ENCODE assay signal across 12 mouse cellular contexts in genomic region chr3:84301674-84302073, GRCm38 (mm10). TPM values are rescaled to one million over a fixed set of nuclear protein-coding genes. Genes with fewer than 3 reads are reported as not detected.
DNase-seq lines count a peak whose midpoint lies in the region; ATAC-seq and TF ChIP-seq lines count a peak whose summit lies in the region.
"Had no signal": no experiment of that assay in that cellular context is flagged by ENCODE, and none has a peak within 500 bp of the region (broad histone marks: within the 10 kb centered on the region; RNA-seq: fewer than 3 reads in every experiment).

No protein-coding gene starts in this region.

- ATAC-seq in hindbrain, embryonic 15.5 days (ENCODE audit: low FRiP score, low read depth), result no peak
- no peak for ATAC-seq in midbrain, embryonic 14.5 days (ENCODE audit: low FRiP score, low TSS enrichment)
- no peak for ATAC-seq in neural tube, embryonic 15.5 days (ENCODE audit: low FRiP score)
- no peak for ATAC-seq in kidney, embryonic 16.5 days (ENCODE audit: low FRiP score, low TSS enrichment)

- no peak for TF ChIP-seq CTCF in layer of hippocampus, adult 2 months (conservative IDR thresholded peaks at IDR 0.05)

- no peaks in the 10 kb centered on the region for H3K9me3 ChIP-seq in hindbrain, embryonic 15.5 days
- H3K9me3 ChIP-seq in midbrain, embryonic 14.5 days (ENCODE audit: control insufficient read depth, low read length), result no peaks in the 10 kb centered on the region
- no peaks in the 10 kb centered on the region for H3K9me3 ChIP-seq in neural tube, embryonic 15.5 days (replicated peaks)
- H3K9me3 ChIP-seq in kidney, embryonic 16.5 days (ENCODE audit: low read length), result no peaks in the 10 kb centered on the region
- H3K9me3 ChIP-seq: heart, embryonic 15.5 days had no signal

- no peaks in the 10 kb centered on the region for H3K36me3 ChIP-seq in hindbrain, embryonic 15.5 days
- H3K36me3 ChIP-seq in midbrain, embryonic 14.5 days (ENCODE audit: control insufficient read depth, insufficient read depth, low read length), result no peaks in the 10 kb centered on the region
- no peaks in the 10 kb centered on the region for H3K36me3 ChIP-seq in neural tube, embryonic 15.5 days
- H3K36me3 ChIP-seq in kidney, embryonic 16.5 days (ENCODE audit: insufficient read depth, low read length), result no peaks in the 10 kb centered on the region
- H3K36me3 ChIP-seq: heart, embryonic 15.5 days; limb, embryonic 15.5 days had no signal

- peak overlapping the region; percentile 67 for H3K4me2 ChIP-seq in hindbrain, embryonic 15.5 days
- H3K4me2 ChIP-seq in midbrain, embryonic 14.5 days (ENCODE audit: low read length), result peak overlapping the region; percentile 86
- peak overlapping the region; percentile 82 for H3K4me2 ChIP-seq in neural tube, embryonic 15.5 days
- no peak overlapping the region for H3K4me2 ChIP-seq in kidney, embryonic 16.5 days (replicated peaks; ENCODE audit: low read depth, low read length)
- H3K4me2 ChIP-seq: heart, embryonic 15.5 days; limb, embryonic 15.5 days had no signal

- no peak overlapping the region for H3K9ac ChIP-seq in hindbrain, embryonic 15.5 days
- no peak overlapping the region for H3K9ac ChIP-seq in midbrain, embryonic 14.5 days (replicated peaks; ENCODE audit: low read length)
- H3K9ac ChIP-seq in neural tube, embryonic 15.5 days (replicated peaks), result 0 out of 2 replicates have a peak overlapping the region, but pooled peaks have one; percentile 4
- no peak overlapping the region for H3K9ac ChIP-seq in kidney, embryonic 16.5 days (replicated peaks; ENCODE audit: low read length)
- H3K9ac ChIP-seq: heart, embryonic 15.5 days; limb, embryonic 15.5 days; liver, postnatal 0 days had no signal

- H3K27me3 ChIP-seq in hindbrain, embryonic 15.5 days, result no peaks in the 10 kb centered on the region
- no peaks in the 10 kb centered on the region for H3K27me3 ChIP-seq in midbrain, embryonic 14.5 days (ENCODE audit: control insufficient read depth, insufficient read depth, low read length)
- no peaks in the 10 kb centered on the region for H3K27me3 ChIP-seq in neural tube, embryonic 15.5 days (replicated peaks)
- H3K27me3 ChIP-seq in kidney, embryonic 16.5 days (ENCODE audit: insufficient read depth, low read length), result peaks cover 27% of the 10 kb centered on the region

- H3K4me1 ChIP-seq in hindbrain, embryonic 15.5 days (replicated peaks), result peaks cover 47% of the 10 kb centered on the region
- peaks cover 42% of the 10 kb centered on the region for H3K4me1 ChIP-seq in midbrain, embryonic 14.5 days (ENCODE audit: control insufficient read depth, insufficient read depth, low read length)
- peaks cover 51% of the 10 kb centered on the region for H3K4me1 ChIP-seq in neural tube, embryonic 15.5 days
- peaks cover 15% of the 10 kb centered on the region for H3K4me1 ChIP-seq in kidney, embryonic 16.5 days (ENCODE audit: insufficient read depth, low read length)

- H3K4me3 ChIP-seq in layer of hippocampus, adult 2 months, result no peak overlapping the region; the same call in 1 of the 2 replicates
- H3K4me3 ChIP-seq in hindbrain, embryonic 15.5 days, result no peak overlapping the region
- peak overlapping the region; percentile 46 for H3K4me3 ChIP-seq in midbrain, embryonic 14.5 days (replicated peaks; ENCODE audit: low read depth, low read length)
- no peak overlapping the region; the same call in 1 of the 2 replicates for H3K4me3 ChIP-seq in neural tube, embryonic 15.5 days (replicated peaks)
- no peak overlapping the region for H3K4me3 ChIP-seq in kidney, embryonic 16.5 days (ENCODE audit: low read length)
- H3K4me3 ChIP-seq: heart, embryonic 15.5 days; limb, embryonic 15.5 days had no signal

- WGBS in hindbrain, embryonic 15.5 days, result 76% methylated on average over 4 of the region's 4 CpGs
- 68% methylated on average over 4 of the region's 4 CpGs for WGBS in midbrain, embryonic 14.5 days
- WGBS in neural tube, embryonic 15.5 days, result 61% methylated on average over 4 of the region's 4 CpGs
- WGBS in kidney, embryonic 16.5 days, result 81% methylated on average over 4 of the region's 4 CpGs

- no peak for DNase-seq in layer of hippocampus, adult 2 months (ENCODE audit: low spot score in 2 of 2)
- no peak for DNase-seq in layer of hippocampus, adult 9-10 months (ENCODE audit: low spot score)
- no peak for DNase-seq in midbrain, embryonic 14.5 days
- DNase-seq in urinary bladder, postnatal 14 days (ENCODE audit: low spot score), result no peak
- DNase-seq in right cerebral cortex, postnatal 4 days, result no peak
- DNase-seq: gastrocnemius, postnatal 14 days had no signal

- H3K27ac ChIP-seq in layer of hippocampus, adult 2 months, result peak overlapping the region; percentile 18; the same call in 1 of the 2 replicates
- H3K27ac ChIP-seq in hindbrain, embryonic 15.5 days (replicated peaks), result no peak overlapping the region; the same call in 1 of the 2 replicates
- no peak overlapping the region for H3K27ac ChIP-seq in midbrain, embryonic 14.5 days (replicated peaks; ENCODE audit: low read depth, low read length)
- H3K27ac ChIP-seq in neural tube, embryonic 15.5 days (replicated peaks), result no peak overlapping the region
- no peak overlapping the region for H3K27ac ChIP-seq in kidney, embryonic 16.5 days (ENCODE audit: low read length)
- H3K27ac ChIP-seq: heart, embryonic 15.5 days; limb, embryonic 15.5 days had no signal

RNA-seq across cellular contexts. Expression of gene Trim2, which starts 5.0 kb away (rescaled TPM):
- total RNA-seq in layer of hippocampus, adult 2 months (2021), result 100 to 1,000 TPM; 409 to 447 TPM
- 139 and 145 TPM in 2 replicates for polyA plus RNA-seq in hindbrain, embryonic 15.5 days (2015; fragmentation: Nextera tagmentation; extraction: Ambion mirVana)
- 144 and 154 TPM in 2 replicates for polyA plus RNA-seq in midbrain, embryonic 14.5 days (2014; fragmentation: Nextera tagmentation; extraction: Ambion mirVana)
- 108 and 137 TPM in 2 replicates for polyA plus RNA-seq in neural tube, embryonic 15.5 days (2015; fragmentation: Nextera tagmentation; extraction: Ambion mirVana)
- polyA plus RNA-seq in kidney, embryonic 16.5 days (2015; fragmentation: Nextera tagmentation; extraction: Ambion mirVana), result 25.5 and 28.3 TPM in 2 replicates
